Mouse (Mus musculus) liver, embryonic 13.5 days (tissue): ENCODE results near the gene D7Ertd443e. TPM values are rescaled to one million over a fixed set of nuclear protein-coding genes. Genes with fewer than 3 reads are reported as not detected.
A peak's percentile ranks its signal among the peaks of the same experiment; 100 is the strongest.

Experiments
- ATAC-seq: fragments of 200-750 bp; cut with Nextera tagmentation; 2 replicates; pipeline ENCODE4 v1.8.0; 2017; ENCODE audit warnings: low read depth, mild to moderate bottlenecking, moderate number of reproducible peaks, moderate library complexity
- DNase-seq: peaks from one replicate; pipeline ENCODE4 v3.0.0; 2022
- H3K27ac ChIP-seq: fragments of 300-500 bp; sonication (generic); 2 replicates; pipeline ENCODE4 v1.5.1; 2015; ENCODE audit warnings: moderate library complexity, mild to moderate bottlenecking, inconsistent platforms
- H3K27me3 ChIP-seq: fragments of 300-500 bp; sonication (generic); 2 replicates; pipeline ENCODE4 v1.6.1; 2015; ENCODE audit warnings: mild to moderate bottlenecking, inconsistent platforms
- H3K36me3 ChIP-seq: fragments of 300-500 bp; sonication (generic); 2 replicates; pipeline ENCODE4 v1.6.1; 2015; ENCODE audit warnings: mild to moderate bottlenecking, inconsistent platforms
- H3K4me1 ChIP-seq: fragments of 300-500 bp; sonication (generic); replicated peaks from 2 replicates; pipeline ENCODE4 v1.6.1; 2015; ENCODE audit warnings: inconsistent platforms
- H3K4me2 ChIP-seq: fragments of 300-500 bp; sonication (generic); 2 replicates; pipeline ENCODE4 v1.6.1; 2015; ENCODE audit warnings: inconsistent platforms, mild to moderate bottlenecking, moderate library complexity
- H3K4me3 ChIP-seq: fragments of 300-500 bp; sonication (generic); replicated peaks from 2 replicates; pipeline ENCODE4 v1.5.1; 2015; ENCODE audit warnings: mild to moderate bottlenecking, inconsistent platforms
- H3K9ac ChIP-seq: fragments of 300-500 bp; sonication (generic); 2 replicates; pipeline ENCODE4 v1.6.1; 2015; ENCODE audit warnings: mild to moderate bottlenecking, inconsistent platforms
- H3K9me3 ChIP-seq: fragments of 300-500 bp; sonication (generic); replicated peaks from 2 replicates; pipeline ENCODE4 v1.6.1; 2016; ENCODE audit warnings: inconsistent platforms
- WGBS: fragments of 180-500 bp; shearing (Covaris S2); methylation state at CpG from one replicate; pipeline ENCODE4 v1.1.7; 2015; ENCODE audit not compliant: insufficient replicate concordance; 5-methylcytosine and 5-hydroxymethylcytosine counted together
- polyA plus RNA-seq: library from polyadenylated mRNA; unstranded; fragments of >200 nt; fragmentation: Nextera tagmentation; extraction: Ambion mirVana; gene quantifications from 2 replicates; pipeline ENCODE4 v1.2.1, GENCODE M21; 2015

The D7Ertd443e gene
- polyA plus RNA-seq, 1 experiment from 2014 or later = not detected

DNA sequence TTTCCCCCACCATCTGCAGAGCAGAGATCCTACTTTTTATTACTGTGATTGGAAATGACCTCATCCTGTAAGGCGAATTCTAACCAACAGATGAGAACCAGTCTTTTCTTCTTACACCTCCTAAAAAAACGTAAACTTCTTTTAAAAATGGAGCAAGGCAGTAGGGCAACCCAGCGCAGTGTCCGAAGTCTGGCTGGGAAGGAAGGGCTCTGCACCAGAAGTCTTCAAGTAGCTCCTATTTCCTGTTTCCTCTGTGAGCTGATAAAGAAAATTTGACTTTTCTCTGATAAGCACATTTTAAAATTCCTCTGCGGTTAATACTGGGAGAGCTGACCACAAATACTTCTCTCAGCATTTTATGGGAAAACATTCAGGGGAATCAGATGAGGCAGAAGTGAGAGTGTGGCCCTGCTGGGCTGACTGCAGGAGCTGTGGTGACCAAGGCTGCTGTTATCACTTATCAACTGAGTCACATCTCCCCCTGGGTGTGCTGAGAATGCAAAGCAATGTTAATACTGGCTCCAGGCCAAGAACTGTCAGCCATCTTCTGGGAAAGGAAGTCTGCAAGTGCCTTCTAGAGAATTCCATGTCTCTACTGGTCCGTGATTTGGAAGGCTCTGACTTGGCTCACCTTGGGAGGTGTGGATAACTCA is 97.8 kb downstream of the D7Ertd443e start:
- peaks cover 6% of the 10 kb centered on the region; the same call in 1 of the 2 replicates for H3K4me1 ChIP-seq
- H3K4me2 ChIP-seq = no peak overlapping the region
- H3K27me3 ChIP-seq = no peaks in the 10 kb centered on the region
- H3K36me3 ChIP-seq = no peaks in the 10 kb centered on the region
- H3K9ac ChIP-seq = no peak overlapping the region
- H3K27ac ChIP-seq = no peak overlapping the region
- no peak overlapping the region for H3K4me3 ChIP-seq
- DNase-seq = no peak
- H3K9me3 ChIP-seq = no peaks in the 10 kb centered on the region
- no peak for ATAC-seq
- 6% methylated on average over 6 of the region's 6 CpGs for WGBS

GRCm38 (mm10) chr7:134272956-134273355 is 112.5 kb downstream of the D7Ertd443e start:
- Histone ChIP-seq H3K9ac (no peak overlapping the region), H3K27ac (no peak overlapping the region), H3K36me3 (no peaks in the 10 kb centered on the region), H3K27me3 (no peaks in the 10 kb centered on the region), H3K4me1 (no peaks in the 10 kb centered on the region), H3K4me3 (no peak overlapping the region), H3K4me2 (no peak overlapping the region), H3K9me3 (no peaks in the 10 kb centered on the region)
- 71% methylated on average over 5 of the region's 5 CpGs for WGBS
- DNase-seq (no peak), ATAC-seq (no peak)

DNA sequence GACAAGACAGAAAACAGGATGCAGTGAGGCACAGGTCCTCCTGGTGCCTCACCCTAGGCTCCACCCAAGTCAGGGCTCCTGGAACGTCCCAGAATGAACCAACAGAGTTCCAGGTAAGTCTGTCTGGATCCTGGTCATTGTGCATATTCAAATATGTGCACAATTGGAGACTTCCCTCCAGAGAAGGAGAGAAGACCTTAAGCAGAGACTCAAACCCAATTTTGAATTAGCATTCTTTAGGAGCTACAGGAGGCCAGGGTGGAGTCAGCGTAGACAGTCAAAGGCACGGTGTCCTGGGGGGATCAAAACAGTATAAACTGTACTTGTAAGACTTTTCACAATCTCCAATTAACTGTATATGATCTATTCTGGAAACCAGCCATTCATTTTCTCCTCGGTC is 113.0 kb downstream of the D7Ertd443e start:
- WGBS = 62% methylated on average over 4 of the region's 4 CpGs
- no peaks in the 10 kb centered on the region for H3K27me3 ChIP-seq
- DNase-seq = no peak
- H3K9ac ChIP-seq = no peak overlapping the region
- H3K9me3 ChIP-seq = no peaks in the 10 kb centered on the region
- no peak for ATAC-seq
- H3K36me3 ChIP-seq = no peaks in the 10 kb centered on the region
- H3K4me2 ChIP-seq = no peak overlapping the region
- no peak overlapping the region for H3K4me3 ChIP-seq
- no peak overlapping the region for H3K27ac ChIP-seq
- H3K4me1 ChIP-seq = no peaks in the 10 kb centered on the region

DNA sequence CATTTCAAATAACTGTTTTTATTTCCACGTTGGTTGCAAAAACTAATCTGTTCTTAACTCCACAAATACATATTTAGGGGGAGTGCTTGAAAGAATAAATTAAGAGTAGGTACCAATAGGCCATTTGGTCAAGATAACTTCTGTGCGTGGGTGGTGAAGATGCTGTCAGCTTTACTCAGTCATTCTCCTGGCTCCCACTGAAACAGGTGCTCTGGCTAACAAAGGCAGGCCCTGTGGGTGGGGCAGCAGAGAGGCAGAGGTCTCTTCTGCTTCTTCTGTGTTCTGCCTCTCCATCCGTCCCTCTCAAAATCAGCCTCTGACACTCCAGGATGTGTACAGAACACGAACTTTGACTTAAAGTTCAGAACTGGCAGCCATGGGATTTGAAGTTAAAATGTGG is 119.7 kb downstream of the D7Ertd443e start:
- no peaks in the 10 kb centered on the region for H3K27me3 ChIP-seq
- no peaks in the 10 kb centered on the region for H3K9me3 ChIP-seq
- no peak for ATAC-seq
- no peaks in the 10 kb centered on the region for H3K36me3 ChIP-seq
- H3K4me3 ChIP-seq = no peak overlapping the region
- DNase-seq = no peak
- no peak overlapping the region for H3K9ac ChIP-seq
- H3K27ac ChIP-seq = no peak overlapping the region
- no peaks in the 10 kb centered on the region for H3K4me1 ChIP-seq
- 53% methylated on average over 4 of the region's 4 CpGs for WGBS
- H3K4me2 ChIP-seq = no peak overlapping the region

- DNase-seq (peak; percentile 8), ATAC-seq (no peak)
- Histone ChIP-seq H3K27me3 (no peaks in the 10 kb centered on the region), H3K4me2 (no peak overlapping the region), H3K4me1 (no peaks in the 10 kb centered on the region), H3K36me3 (no peaks in the 10 kb centered on the region), H3K27ac (no peak overlapping the region), H3K9ac (no peak overlapping the region), H3K9me3 (no peaks in the 10 kb centered on the region), H3K4me3 (no peak overlapping the region)
- 37% methylated on average over 4 of the region's 4 CpGs for WGBS
Measured at GRCm38 (mm10) chr7:134263146-134263906, 122.1 kb downstream of the D7Ertd443e start.

DNA sequence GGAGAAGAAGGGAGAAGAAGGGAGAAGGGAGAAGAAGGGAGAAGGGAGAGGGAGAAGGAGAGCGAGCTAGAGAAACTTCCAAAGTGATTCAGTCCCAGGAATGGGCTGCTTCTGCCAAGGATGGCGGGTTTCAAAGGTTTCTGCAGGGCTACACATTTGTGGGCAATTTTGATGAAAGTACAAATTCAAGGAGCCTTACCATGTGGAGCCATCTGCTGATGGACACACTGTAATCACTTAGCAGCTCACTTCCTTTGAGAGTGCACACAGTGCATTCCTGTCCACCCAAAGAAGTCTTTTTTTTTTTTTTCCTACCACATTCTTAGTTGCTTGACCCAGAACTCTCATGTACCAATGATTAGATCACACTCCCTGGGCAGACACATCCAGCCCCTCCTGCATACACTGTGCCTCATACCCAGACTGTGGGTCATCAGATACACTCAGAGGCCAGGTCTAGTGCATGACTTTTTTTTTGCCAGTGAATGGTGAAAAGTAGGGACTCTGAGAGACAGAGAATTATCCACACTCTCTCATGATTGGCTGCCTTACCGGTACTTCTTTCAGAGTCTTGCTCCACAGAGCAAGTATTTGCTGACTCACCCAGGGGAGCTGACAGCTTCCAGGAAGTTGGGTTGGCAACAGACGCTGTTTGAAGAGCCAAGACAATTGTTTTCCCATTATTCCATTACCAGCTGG is 124.3 kb downstream of the D7Ertd443e start:
- Histone ChIP-seq H3K27me3 (no peaks in the 10 kb centered on the region), H3K4me1 (no peaks in the 10 kb centered on the region), H3K4me3 (no peak overlapping the region), H3K9me3 (no peaks in the 10 kb centered on the region), H3K27ac (no peak overlapping the region), H3K9ac (no peak overlapping the region), H3K36me3 (no peaks in the 10 kb centered on the region), H3K4me2 (no peak overlapping the region)
- DNase-seq = no peak
- ATAC-seq = no peak
- 25% methylated on average over 4 of the region's 4 CpGs for WGBS

DNA sequence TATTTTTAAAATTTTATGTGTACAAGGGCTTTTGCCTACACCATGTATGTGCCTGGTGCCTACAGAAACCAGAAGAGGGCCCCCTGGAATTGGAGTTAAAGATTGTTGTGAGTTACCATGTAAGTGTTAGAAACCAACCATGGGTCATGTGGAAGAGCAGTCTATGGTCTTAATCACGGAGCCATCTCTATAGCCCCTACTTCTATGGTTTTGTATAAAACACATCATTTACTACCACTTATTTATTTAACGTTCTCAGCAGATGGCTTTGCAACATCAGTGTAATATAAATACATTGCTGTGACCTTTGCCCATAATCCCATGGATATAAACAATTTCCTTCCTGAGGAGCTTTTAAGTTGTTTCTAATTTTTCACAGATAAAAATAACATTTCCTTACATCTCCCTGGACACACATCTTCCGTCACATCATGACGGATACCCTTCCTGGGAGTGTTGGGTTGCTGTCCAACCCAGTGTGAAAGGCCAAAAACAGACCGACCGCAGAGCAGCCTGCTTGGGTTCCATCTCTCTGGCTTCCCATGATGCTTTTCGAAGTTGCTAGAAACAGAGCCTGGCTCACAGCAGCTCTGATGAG is 135.1 kb downstream of the D7Ertd443e start:
- Histone ChIP-seq H3K4me2 (no peak overlapping the region), H3K27ac (no peak overlapping the region), H3K9ac (no peak overlapping the region), H3K4me3 (no peak overlapping the region), H3K9me3 (no peaks in the 10 kb centered on the region), H3K4me1 (no peaks in the 10 kb centered on the region), H3K27me3 (no peaks in the 10 kb centered on the region), H3K36me3 (no peaks in the 10 kb centered on the region)
- no peak for DNase-seq
- no peak for ATAC-seq
- WGBS = 67% methylated on average over 7 of the region's 7 CpGs

- DNase-seq = no peak
- 71% methylated on average over 2 of the region's 2 CpGs for WGBS
- H3K4me3 ChIP-seq = no peak overlapping the region
Measured at GRCm38 (mm10) chr7:134248041-134248440, 137.4 kb downstream of the D7Ertd443e start.

GRCm38 (mm10) chr7:134246624-134247023 is 138.8 kb downstream of the D7Ertd443e start:
- WGBS = 47% methylated on average over 5 of the region's 5 CpGs
- Histone ChIP-seq H3K36me3 (no peaks in the 10 kb centered on the region), H3K27me3 (no peaks in the 10 kb centered on the region), H3K9me3 (no peaks in the 10 kb centered on the region), H3K4me1 (no peaks in the 10 kb centered on the region), H3K27ac (no peak overlapping the region), H3K4me2 (no peak overlapping the region), H3K4me3 (no peak overlapping the region), H3K9ac (no peak overlapping the region)
- ATAC-seq (no peak), DNase-seq (no peak)

More at GRCm38 (mm10) chr7:134248041-134248440, 137.4 kb downstream of the D7Ertd443e start:
- Histone ChIP-seq H3K9ac (no peak overlapping the region), H3K27me3 (no peaks in the 10 kb centered on the region), H3K9me3 (no peaks in the 10 kb centered on the region), H3K36me3 (no peaks in the 10 kb centered on the region), H3K4me1 (no peaks in the 10 kb centered on the region), H3K4me2 (no peak overlapping the region), H3K27ac (no peak overlapping the region)
- ATAC-seq = no peak

- no peaks in the 10 kb centered on the region for H3K36me3 ChIP-seq
- H3K4me1 ChIP-seq = no peaks in the 10 kb centered on the region
- H3K27ac ChIP-seq = no peak overlapping the region
- H3K4me2 ChIP-seq = no peak overlapping the region
- ATAC-seq (no peak), DNase-seq (no peak)
- H3K9me3 ChIP-seq = no peaks in the 10 kb centered on the region
- WGBS = 38% methylated on average over 1 of the region's 1 CpGs
- no peak overlapping the region for H3K4me3 ChIP-seq
- H3K27me3 ChIP-seq = no peaks in the 10 kb centered on the region
- H3K9ac ChIP-seq = no peak overlapping the region
Measured at GRCm38 (mm10) chr7:134242773-134243172, 142.7 kb downstream of the D7Ertd443e start.

DNA sequence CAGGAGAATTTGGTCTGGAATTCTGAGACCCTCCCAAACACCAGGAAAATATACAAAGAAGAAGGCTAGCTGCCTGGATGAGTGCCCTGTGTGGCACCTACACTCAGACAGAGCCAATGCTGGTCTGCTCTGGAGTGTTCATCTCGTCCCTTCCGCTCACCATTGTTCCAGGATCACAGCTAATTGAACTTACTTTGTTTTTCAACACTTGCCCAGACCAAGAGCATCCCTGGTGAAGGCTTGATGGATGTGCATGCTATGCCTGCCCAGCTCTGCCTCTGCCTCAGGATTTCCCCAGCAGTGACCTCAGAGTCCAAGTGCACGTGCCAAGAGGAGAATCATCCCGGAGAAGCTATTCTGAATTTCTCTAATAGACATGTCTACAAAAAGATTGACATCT is 144.2 kb downstream of the D7Ertd443e start:
- no peaks in the 10 kb centered on the region for H3K36me3 ChIP-seq
- 71% methylated on average over 4 of the region's 4 CpGs for WGBS
- no peak overlapping the region for H3K4me3 ChIP-seq
- no peak overlapping the region for H3K27ac ChIP-seq
- DNase-seq (no peak), ATAC-seq (no peak)
- no peaks in the 10 kb centered on the region for H3K9me3 ChIP-seq
- H3K27me3 ChIP-seq = no peaks in the 10 kb centered on the region
- no peak overlapping the region for H3K9ac ChIP-seq
- H3K4me1 ChIP-seq = no peaks in the 10 kb centered on the region
- H3K4me2 ChIP-seq = no peak overlapping the region
